Mouse (Mus musculus) C3H10T1/2 (cell line): ENCODE measurements around the gene Aif1l. TPM values are rescaled to one million over a fixed set of nuclear protein-coding genes. Genes with fewer than 3 reads are reported as not detected.

Experiments
- polyA plus RNA-seq, 2 experiments: library from polyadenylated mRNA; unstranded; fragments of >200 nt; fragmentation: generic; extraction: Trizol; gene quantifications; one replicate each; pipeline ENCODE4 v1.2.1; 2012; ENCODE audit warnings: missing spikeins in 2 of 2

Gene Aif1l
- polyA plus RNA-seq: under 1 TPM; 0.06 to 0.40 TPM

GRCm38 (mm10) chr2:31950058-31950871 lies at the start of gene Aif1l:
TSS of gene Aif1l (plus strand) at chr2:31950139.

GRCm38 (mm10) chr2:31974141-31974808 lies 24.3 kb downstream of the Aif1l start, which contains the start of gene Nup214:
TSS of gene Nup214 (plus strand) at chr2:31974436.

Other genes starting within 250 kb of the Aif1l start
- under 1 TPM; 0.12 to 0.27 TPM for gene Qrfp, start 139.6 kb upstream of the Aif1l start, polyA plus RNA-seq
- gene Fibcd1, start 104.1 kb upstream of the Aif1l start, polyA plus RNA-seq: under 1 TPM; 0.02 to 0.22 TPM
- gene Lamc3, start 62.8 kb upstream of the Aif1l start, polyA plus RNA-seq: under 1 TPM; 0.01 to 0.06 TPM
- 10 to 100 TPM; 59.1 to 59.2 TPM for gene Nup214, start 24.3 kb downstream of the Aif1l start, polyA plus RNA-seq
- gene Fam78a, start 134.7 kb downstream of the Aif1l start, polyA plus RNA-seq: under 1 TPM in 1 of 2 experiments, not detected in 1; 0.06 TPM
- gene Plpp7, start 145.4 kb downstream of the Aif1l start, polyA plus RNA-seq: 1 to 10 TPM in 1 of 2 experiments, under 1 TPM in 1; 0.05 to 2.7 TPM
- gene Prrc2b, start 200.9 kb downstream of the Aif1l start, polyA plus RNA-seq: 10 to 100 TPM in 1 of 2 experiments, 1 to 10 TPM in 1; 8.5 to 44.9 TPM